In genomic region chr8:70682193-70682592, GRCm38 (mm10) we compare ENCODE assay signal across 8 mouse cellular contexts. TPM values are rescaled to one million over a fixed set of nuclear protein-coding genes. Genes with fewer than 3 reads are reported as not detected.
DNase-seq lines count a peak whose midpoint lies in the region; ATAC-seq lines count a peak whose summit lies in the region.

No protein-coding gene starts in this region.

- H3K36me3 ChIP-seq in midbrain, embryonic 10.5 days: peaks cover 33% of the 10 kb centered on the region
- peaks cover 6% of the 10 kb centered on the region; the same call in 1 of the 2 replicates for H3K36me3 ChIP-seq in midbrain, embryonic 16.5 days (ENCODE audit: control insufficient read depth, insufficient read depth, low read length)
- peaks cover 29% of the 10 kb centered on the region for H3K36me3 ChIP-seq in heart, embryonic 12.5 days
- H3K36me3 ChIP-seq in limb, embryonic 12.5 days: peaks cover 30% of the 10 kb centered on the region

- peaks cover 18% of the 10 kb centered on the region for H3K4me1 ChIP-seq in midbrain, embryonic 10.5 days
- H3K4me1 ChIP-seq in midbrain, embryonic 16.5 days (ENCODE audit: control insufficient read depth, insufficient read depth, low read length): peaks cover 4% of the 10 kb centered on the region; the same call in 1 of the 2 replicates
- peaks cover 14% of the 10 kb centered on the region for H3K4me1 ChIP-seq in heart, embryonic 12.5 days (replicated peaks)
- H3K4me1 ChIP-seq in limb, embryonic 12.5 days (replicated peaks): peaks cover 8% of the 10 kb centered on the region

- H3K27me3 ChIP-seq in midbrain, embryonic 10.5 days (ENCODE audit: low read depth, poor library complexity, severe bottlenecking): no peaks in the 10 kb centered on the region
- no peaks in the 10 kb centered on the region for H3K27me3 ChIP-seq in midbrain, embryonic 16.5 days (ENCODE audit: control insufficient read depth, insufficient read depth, low read depth, low read length)
- no peaks in the 10 kb centered on the region for H3K27me3 ChIP-seq in heart, embryonic 12.5 days (replicated peaks)
- no peaks in the 10 kb centered on the region; the same call in 1 of the 2 replicates for H3K27me3 ChIP-seq in limb, embryonic 12.5 days

- 10% methylated on average over 19 of the region's 19 CpGs for WGBS in midbrain, embryonic 10.5 days
- 6% methylated on average over 19 of the region's 19 CpGs for WGBS in midbrain, embryonic 16.5 days
- WGBS in heart, embryonic 12.5 days: 3% methylated on average over 19 of the region's 19 CpGs
- WGBS in limb, embryonic 12.5 days: 7% methylated on average over 19 of the region's 19 CpGs

- H3K9me3 ChIP-seq in midbrain, embryonic 10.5 days (replicated peaks): no peaks in the 10 kb centered on the region
- H3K9me3 ChIP-seq in midbrain, embryonic 16.5 days (replicated peaks; ENCODE audit: control insufficient read depth, low read length, poor library complexity, severe bottlenecking): no peaks in the 10 kb centered on the region
- no peaks in the 10 kb centered on the region for H3K9me3 ChIP-seq in heart, embryonic 12.5 days (replicated peaks)
- H3K9me3 ChIP-seq in limb, embryonic 12.5 days: no peaks in the 10 kb centered on the region

- no peak overlapping the region for H3K9ac ChIP-seq in midbrain, embryonic 16.5 days (ENCODE audit: low read depth, low read length)
- peak overlapping the region; percentile 59 for H3K9ac ChIP-seq in heart, embryonic 12.5 days
- peak overlapping the region; percentile 53 for H3K9ac ChIP-seq in limb, embryonic 12.5 days (replicated peaks)

- no peak for ATAC-seq in midbrain, embryonic 16.5 days
- ATAC-seq in heart, embryonic 12.5 days (ENCODE audit: insufficient number of reproducible peaks, low FRiP score): peak; percentile 79
- peak; percentile 7; the same call in 1 of the 2 replicates for ATAC-seq in limb, embryonic 12.5 days (ENCODE audit: insufficient number of reproducible peaks, insufficient read depth, low FRiP score, low TSS enrichment, low read depth)

- H3K4me3 ChIP-seq in midbrain, embryonic 10.5 days: peak overlapping the region; percentile 25
- no peak overlapping the region for H3K4me3 ChIP-seq in midbrain, embryonic 16.5 days (ENCODE audit: low read depth, low read length)
- H3K4me3 ChIP-seq in heart, embryonic 12.5 days: peak overlapping the region; percentile 11
- peak overlapping the region; percentile 15; the same call in 1 of the 2 replicates for H3K4me3 ChIP-seq in limb, embryonic 12.5 days (replicated peaks)

- no peak overlapping the region for H3K4me2 ChIP-seq in midbrain, embryonic 16.5 days (ENCODE audit: low read length)
- H3K4me2 ChIP-seq in heart, embryonic 12.5 days: peak overlapping the region; percentile 48
- peak overlapping the region; percentile 38 for H3K4me2 ChIP-seq in limb, embryonic 12.5 days

- H3K27ac ChIP-seq in midbrain, embryonic 10.5 days (replicated peaks): peak overlapping the region; percentile 66
- H3K27ac ChIP-seq in midbrain, embryonic 16.5 days (ENCODE audit: low read length): no peak overlapping the region
- H3K27ac ChIP-seq in heart, embryonic 12.5 days (ENCODE audit: poor library complexity, severe bottlenecking): peak overlapping the region; percentile 90
- H3K27ac ChIP-seq in limb, embryonic 12.5 days: no peak overlapping the region

- DNase-seq in midbrain, embryonic 10.5 days (ENCODE audit: low spot score): no peak
- peak; percentile 66 for DNase-seq in embryo, embryonic 10.5 days (ENCODE audit: low spot score)
- peak; percentile 33 for DNase-seq in neural tube, embryonic 10.5 days (ENCODE audit: extremely low spot score, low spot score)
- DNase-seq in thymus, postnatal 10 days (ENCODE audit: low spot score in 2 of 2): no peak
- DNase-seq in frontal cortex, postnatal 10 days (ENCODE audit: low spot score in 2 of 2): no peak

RNA-seq across cellular contexts. Expression of gene Lsm4, which starts 9.1 kb away (rescaled TPM):
- polyA plus RNA-seq in midbrain, embryonic 10.5 days (2016; fragmentation: Nextera tagmentation; extraction: Ambion mirVana): 315 and 355 TPM in 2 replicates
- 137 and 143 TPM in 2 replicates for polyA plus RNA-seq in midbrain, embryonic 16.5 days (2015; fragmentation: Nextera tagmentation; extraction: Ambion mirVana)
- 289 and 301 TPM in 2 replicates for polyA plus RNA-seq in heart, embryonic 12.5 days (2016; fragmentation: Nextera tagmentation; extraction: Ambion mirVana)
- polyA plus RNA-seq in limb, embryonic 12.5 days (2016; fragmentation: Nextera tagmentation; extraction: Ambion mirVana): 335 and 339 TPM in 2 replicates

RNA-seq across cellular contexts. Expression of gene Jund, which starts 16.6 kb away (rescaled TPM):
- polyA plus RNA-seq in midbrain, embryonic 10.5 days (2016; fragmentation: Nextera tagmentation; extraction: Ambion mirVana): 62.5 and 78.6 TPM in 2 replicates
- 60.4 and 67.9 TPM in 2 replicates for polyA plus RNA-seq in midbrain, embryonic 16.5 days (2015; fragmentation: Nextera tagmentation; extraction: Ambion mirVana)
- polyA plus RNA-seq in heart, embryonic 12.5 days (2016; fragmentation: Nextera tagmentation; extraction: Ambion mirVana): 183 and 206 TPM in 2 replicates
- 117 and 121 TPM in 2 replicates for polyA plus RNA-seq in limb, embryonic 12.5 days (2016; fragmentation: Nextera tagmentation; extraction: Ambion mirVana)

RNA-seq across cellular contexts. Expression of gene Iqcn, which starts 21.1 kb away (rescaled TPM):
- polyA plus RNA-seq in midbrain, embryonic 10.5 days (2016; fragmentation: Nextera tagmentation; extraction: Ambion mirVana): not detected in 2 replicates
- polyA plus RNA-seq in midbrain, embryonic 16.5 days (2015; fragmentation: Nextera tagmentation; extraction: Ambion mirVana): 0.06 TPM in 1 of 2 replicates, not detected in the other
- 0.04 and 0.06 TPM in 2 replicates for polyA plus RNA-seq in heart, embryonic 12.5 days (2016; fragmentation: Nextera tagmentation; extraction: Ambion mirVana)
- polyA plus RNA-seq in limb, embryonic 12.5 days (2016; fragmentation: Nextera tagmentation; extraction: Ambion mirVana): not detected in 2 replicates

RNA-seq across cellular contexts. Expression of gene Pgpep1, which starts 22.0 kb away (rescaled TPM):
- 51.8 and 89.7 TPM in 2 replicates for polyA plus RNA-seq in midbrain, embryonic 10.5 days (2016; fragmentation: Nextera tagmentation; extraction: Ambion mirVana)
- polyA plus RNA-seq in midbrain, embryonic 16.5 days (2015; fragmentation: Nextera tagmentation; extraction: Ambion mirVana): 67.2 and 69.7 TPM in 2 replicates
- 32.1 and 35.6 TPM in 2 replicates for polyA plus RNA-seq in heart, embryonic 12.5 days (2016; fragmentation: Nextera tagmentation; extraction: Ambion mirVana)
- polyA plus RNA-seq in limb, embryonic 12.5 days (2016; fragmentation: Nextera tagmentation; extraction: Ambion mirVana): 45.7 and 53.9 TPM in 2 replicates

RNA-seq across cellular contexts. Expression of gene Gm3336, which starts 36.1 kb away (rescaled TPM):
- not detected in 2 replicates for polyA plus RNA-seq in midbrain, embryonic 10.5 days (2016; fragmentation: Nextera tagmentation; extraction: Ambion mirVana)
- not detected in 2 replicates for polyA plus RNA-seq in midbrain, embryonic 16.5 days (2015; fragmentation: Nextera tagmentation; extraction: Ambion mirVana)
- not detected in 2 replicates for polyA plus RNA-seq in heart, embryonic 12.5 days (2016; fragmentation: Nextera tagmentation; extraction: Ambion mirVana)
- polyA plus RNA-seq in limb, embryonic 12.5 days (2016; fragmentation: Nextera tagmentation; extraction: Ambion mirVana): not detected in 2 replicates

Comparison
In these comparisons a context has a peak if more than half of its experiments do, and no peak if none do; other contexts are left out.
1. H3K27ac ChIP-seq: peak in midbrain, embryonic 10.5 days (single experiment) and heart, embryonic 12.5 days (single experiment); none in midbrain, embryonic 16.5 days (single experiment) and limb, embryonic 12.5 days (single experiment).
2. DNase-seq: peak in embryo, embryonic 10.5 days (single experiment) and neural tube, embryonic 10.5 days (single experiment); none in midbrain, embryonic 10.5 days (single experiment), thymus, postnatal 10 days (0 of 2) and frontal cortex, postnatal 10 days (0 of 2).